Mouse (Mus musculus) kidney, adult 18-20 months (tissue): ENCODE measurements around the gene Slc16a6.
A peak's percentile ranks its signal among the peaks of the same experiment; 100 is the strongest.
"Not testable (repeated sequence)": the region's sequence is repeated elsewhere in the genome, so short reads cannot be mapped to it uniquely, and the experiment has no call there.

Source experiments
- DNase-seq: peaks from one replicate; pipeline ENCODE4 v3.0.0; 2021

Slc16a6 gene

DNA sequence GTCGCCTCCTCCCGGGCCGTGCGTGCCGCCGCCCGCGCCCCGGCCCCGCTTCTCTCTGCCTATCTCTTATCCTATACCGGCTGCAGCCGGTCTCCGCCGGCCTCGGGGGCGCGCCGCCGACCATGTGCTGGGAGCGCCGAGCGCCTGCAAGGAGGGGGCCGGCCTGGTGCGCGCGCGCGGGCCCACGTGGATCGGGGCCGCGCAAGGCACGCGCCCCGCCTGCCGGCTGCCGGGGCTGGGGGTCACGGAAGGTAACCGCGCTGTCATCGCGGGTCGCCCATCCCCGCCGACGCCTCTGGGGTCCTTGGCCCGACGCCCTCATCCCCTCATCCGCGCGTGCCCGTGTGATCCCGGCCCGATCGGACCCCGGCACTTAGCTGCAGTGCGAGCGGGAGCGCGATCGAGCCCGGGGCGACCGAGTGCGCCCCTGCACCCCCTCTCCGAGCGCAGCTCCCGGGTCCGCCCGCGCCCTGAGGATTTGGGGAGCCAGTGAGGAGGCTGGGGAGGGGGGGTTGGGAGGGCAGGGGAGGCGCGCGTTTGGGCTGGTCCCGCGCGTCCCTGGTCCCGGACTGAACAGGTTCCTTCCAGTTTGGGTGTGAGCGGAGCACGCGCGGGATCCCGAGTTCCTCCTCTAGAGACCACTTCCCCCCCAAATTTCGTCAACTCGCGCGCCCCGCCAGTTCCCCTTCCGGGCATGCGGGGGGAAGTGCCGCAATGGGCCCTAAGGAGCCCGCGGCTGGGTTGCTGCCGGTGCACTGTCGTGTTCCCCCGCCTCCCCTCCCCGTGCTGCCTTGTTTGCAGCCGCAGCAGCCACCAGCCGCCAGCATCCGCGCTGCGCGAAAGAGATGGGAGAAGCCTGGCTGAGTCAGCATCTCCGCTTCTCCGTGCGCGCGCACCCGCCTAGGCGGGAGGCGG lies at the start of gene Slc16a6, which contains the start of gene Arsg:
Slc16a6 (minus strand) TSS at position 428 of the 915 bp plus-strand sequence.
Arsg (plus strand) TSS at position 204 of the 915 bp plus-strand sequence.
- DNase-seq = peak; percentile 76

DNA sequence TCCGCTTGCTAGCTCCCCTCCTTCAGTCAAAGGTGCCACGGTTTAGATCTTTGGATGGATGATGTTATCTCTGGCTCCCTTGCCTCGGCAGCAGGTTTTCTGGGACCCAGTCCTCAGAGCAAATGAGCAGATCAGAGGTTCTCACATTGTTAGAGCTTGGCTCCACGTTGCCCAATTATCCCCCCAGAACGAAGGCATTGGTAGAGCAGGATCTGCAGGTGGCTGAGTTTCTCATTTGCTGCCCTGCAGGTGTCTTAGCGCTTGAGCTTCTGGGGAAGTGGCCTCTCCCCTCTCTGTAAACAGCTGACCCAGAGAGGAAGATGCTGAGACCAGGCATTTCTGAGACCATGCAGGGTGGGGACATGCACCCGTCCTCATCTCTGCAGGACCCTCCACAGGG lies 47.6 kb upstream of the Slc16a6 start:
- no peak for DNase-seq

DNA sequence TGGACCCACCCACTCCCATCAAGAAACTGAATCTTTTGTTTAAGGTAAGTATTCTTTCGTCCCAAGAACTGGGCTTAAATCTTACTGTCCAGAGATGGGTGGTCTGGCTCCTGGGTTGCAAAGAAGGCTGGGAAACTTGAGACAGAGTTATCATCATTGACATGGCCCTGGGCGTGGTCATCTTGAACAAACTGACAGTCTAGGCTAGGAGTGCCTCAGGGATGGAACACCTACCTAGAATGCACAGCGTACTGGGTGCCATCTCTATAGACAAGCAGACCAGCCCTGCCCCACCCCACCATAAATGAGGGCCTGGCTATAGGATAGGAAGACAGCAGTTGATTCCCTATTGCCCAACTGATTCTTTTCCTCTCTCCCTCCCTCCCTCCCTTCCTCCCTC lies 44.4 kb upstream of the Slc16a6 start:
- no peak for DNase-seq

DNA sequence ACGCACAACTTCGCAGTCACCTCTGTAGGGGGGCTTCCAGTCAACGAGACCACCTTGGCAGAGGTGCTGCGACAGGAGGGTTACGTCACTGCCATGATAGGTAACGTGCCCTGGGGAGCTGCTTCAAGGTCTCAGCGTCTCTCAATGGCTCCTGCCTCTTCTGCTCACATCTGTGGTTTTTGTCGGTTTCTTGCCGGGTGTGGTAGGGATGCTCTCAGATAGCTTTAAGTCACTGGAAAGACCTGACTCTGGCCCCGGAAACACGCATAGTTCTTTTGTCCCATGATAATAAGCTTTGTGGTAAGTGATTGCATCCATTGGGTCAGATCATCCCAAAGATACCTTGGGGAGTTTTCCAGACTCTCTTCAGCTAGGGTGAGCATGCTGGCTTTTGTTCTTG lies 43.9 kb upstream of the Slc16a6 start:
- DNase-seq = no peak

DNA sequence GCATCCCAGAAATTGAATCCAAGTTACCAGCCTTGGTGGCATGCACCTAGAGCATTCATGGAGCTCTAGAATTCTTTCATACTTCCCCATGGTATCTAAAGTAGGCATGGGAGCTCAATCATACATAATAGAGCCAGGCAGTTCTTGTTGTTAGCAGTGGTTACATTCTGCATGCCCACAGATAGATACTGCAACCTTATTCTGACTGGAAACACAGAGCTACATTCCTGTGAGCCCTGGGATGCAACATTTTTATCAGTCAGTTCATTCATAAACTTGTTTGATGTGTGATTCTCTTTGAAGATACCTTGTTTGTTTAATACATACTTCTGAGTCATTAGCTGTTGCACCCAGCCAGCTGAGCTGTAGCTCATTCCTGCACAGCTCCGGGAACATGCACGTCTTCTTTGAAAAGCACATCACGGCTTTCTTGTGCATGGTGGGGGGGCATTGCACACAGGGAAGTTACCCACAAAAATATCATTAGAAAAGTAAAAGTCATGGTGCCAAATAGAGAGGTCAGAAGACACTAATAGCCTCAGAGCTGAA lies 40.7 kb upstream of the Slc16a6 start:
- DNase-seq = no peak

DNA sequence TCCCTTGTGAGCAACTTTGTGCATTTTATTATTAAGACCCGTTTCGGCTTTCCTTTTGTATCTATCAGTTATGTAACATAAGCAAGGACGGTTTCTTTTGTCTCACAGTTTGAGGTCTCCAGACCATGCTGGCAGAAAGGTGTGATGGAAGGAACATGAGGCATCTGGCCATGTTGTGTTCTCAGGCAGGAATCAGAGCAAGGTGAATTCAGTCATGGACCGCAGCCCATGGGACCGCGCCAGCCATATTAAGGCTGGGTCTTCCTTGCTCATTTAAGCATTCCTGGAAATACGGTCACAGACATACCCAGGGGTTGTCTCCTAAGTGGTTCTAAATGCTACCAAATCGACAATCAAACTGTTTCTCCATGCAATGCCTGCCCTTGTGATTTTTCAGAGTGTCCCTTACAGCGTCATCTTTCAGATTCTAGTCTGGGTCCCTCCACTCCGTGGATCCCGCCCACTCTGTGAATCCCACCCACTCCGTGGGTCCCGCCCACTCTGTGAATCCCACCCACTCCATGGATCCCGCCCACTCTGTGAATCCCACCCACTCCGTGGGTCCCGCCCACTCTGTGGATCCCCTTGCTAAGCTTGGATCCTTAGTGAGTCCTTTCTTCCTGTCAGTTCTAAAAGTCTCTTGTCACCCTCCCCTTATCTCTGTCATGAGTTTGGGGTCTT lies 39.7 kb upstream of the Slc16a6 start:
- DNase-seq = no peak

DNA sequence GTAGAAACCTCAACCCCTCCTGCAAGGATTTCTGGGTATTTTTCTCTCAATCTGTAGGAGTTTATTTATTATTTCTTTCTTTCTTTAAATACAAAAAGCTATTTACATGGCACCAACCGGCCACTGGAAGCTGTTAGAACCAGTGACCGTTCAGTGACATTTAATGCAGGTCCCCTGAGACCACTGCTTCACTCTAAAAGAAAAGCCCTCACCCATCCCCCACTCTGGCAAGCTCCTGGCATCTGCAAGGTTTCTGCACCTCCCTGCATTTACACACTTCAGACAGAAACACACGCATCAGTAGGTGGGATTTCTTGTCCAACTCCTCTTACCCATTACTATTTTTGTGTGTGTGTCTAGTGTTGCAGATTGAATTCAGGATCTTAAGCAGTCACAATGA lies 33.7 kb upstream of the Slc16a6 start:
- DNase-seq = no peak

DNA sequence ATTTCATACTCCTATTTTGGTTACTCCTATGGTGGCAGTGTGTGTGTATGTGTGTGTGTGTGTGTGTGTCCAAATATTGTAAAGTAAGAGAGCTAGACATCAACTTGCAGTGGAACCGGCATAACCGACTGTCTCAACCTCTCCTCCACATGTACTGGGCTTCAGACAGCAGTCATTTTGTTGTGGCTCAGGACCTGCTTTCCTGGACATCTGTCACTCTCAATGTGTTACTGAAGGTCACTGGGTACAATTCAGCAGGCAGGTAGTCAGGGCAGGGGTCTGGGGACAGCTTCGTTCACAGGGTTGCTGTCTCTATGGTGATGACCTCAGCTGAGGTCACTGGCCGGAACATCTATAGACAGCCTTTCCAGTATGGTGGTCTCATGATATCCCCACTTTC lies 32.4 kb upstream of the Slc16a6 start:
- DNase-seq = no peak

DNA sequence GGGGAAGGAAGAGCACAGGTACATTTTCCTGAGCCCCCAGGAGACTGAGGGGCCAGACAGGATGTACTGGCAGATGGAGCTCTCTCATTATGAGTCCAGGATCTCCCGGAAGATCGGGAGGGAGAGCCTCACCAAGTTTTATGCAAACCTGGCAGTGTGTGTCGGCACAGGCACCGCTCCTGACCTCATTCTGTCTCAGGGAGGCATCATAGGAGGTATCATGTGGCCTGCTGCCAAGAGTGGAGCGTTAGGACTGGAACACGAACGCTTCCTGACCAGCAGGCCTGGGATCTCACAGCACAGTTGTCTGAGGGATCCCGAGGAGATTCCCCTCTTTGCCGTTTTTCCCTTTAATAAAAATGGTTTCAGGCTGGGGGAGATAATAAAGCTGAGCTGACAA lies 31.6 kb upstream of the Slc16a6 start:
- DNase-seq = peak; percentile 64

DNA sequence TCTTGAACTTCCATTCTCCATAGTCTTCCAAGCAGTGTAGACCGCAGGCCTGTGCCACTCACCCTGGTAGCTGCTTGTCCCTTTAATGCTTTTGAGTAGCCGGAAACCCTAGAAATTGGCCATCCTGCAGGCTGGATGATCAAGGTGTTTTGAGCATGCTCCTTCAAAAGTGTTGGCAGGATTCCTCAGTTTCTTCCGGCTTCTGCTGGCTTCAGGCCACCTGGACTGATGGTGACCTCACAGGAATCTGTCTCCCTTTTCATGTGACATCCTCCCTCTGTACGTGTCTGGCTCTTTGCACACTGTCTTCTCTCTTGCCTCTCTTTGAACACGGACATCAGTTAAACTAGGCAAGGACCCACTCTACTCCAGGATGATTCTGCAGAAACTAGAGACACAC lies 26.8 kb upstream of the Slc16a6 start:
- DNase-seq = peak; percentile 62

DNA sequence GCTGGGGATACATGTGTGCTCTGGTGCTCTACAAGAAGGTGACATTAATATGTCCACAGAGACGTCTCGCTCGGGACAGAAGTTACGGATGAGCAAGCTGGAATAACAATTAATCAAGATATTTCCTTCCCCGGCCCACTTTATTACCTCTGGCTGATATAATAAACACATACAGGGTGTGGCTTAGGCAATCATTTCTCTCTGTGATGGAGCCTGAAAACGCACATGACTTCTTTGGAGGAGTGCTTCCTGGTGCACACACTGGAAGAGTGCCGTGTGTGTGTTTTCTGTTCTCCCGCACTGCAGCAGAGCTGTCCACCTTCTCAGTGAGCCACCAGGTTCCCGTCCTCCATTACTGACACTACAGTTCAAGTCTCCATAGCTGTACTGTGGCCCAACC lies 24.6 kb upstream of the Slc16a6 start:
- DNase-seq = no peak

DNA sequence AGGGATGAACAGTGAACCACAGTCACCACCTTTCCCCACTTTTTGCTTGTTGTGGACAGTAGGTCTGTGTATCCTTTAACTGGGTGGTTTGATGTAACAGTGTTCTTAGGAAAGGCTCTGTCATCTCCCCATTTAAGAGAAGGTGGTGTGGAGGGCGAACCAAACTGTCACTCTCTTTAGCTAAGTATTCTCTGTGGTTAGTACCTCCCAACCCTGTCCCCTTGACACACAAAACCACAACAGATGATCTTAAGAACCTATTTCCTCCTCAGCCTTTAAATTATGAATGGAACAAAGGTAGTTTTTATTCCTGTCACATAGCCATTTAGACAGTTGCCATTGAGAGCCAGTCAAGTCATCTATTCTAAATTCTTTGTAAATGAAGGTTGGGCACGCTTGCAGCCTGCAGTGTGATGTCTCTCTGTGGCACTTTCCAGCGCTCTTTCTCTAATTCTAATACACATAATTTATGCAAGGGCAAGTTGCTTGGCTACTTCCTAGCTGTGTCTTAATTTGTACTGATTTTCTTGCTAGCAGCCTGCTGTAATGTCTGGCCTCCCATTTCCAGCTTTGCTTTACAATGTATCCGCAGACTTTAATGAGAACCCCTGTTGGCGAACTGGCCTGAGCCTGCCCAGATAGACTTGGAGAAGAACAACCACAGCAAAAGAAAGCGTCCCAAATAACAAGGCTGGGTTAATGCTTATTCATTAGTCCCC lies 23.8 kb upstream of the Slc16a6 start:
- DNase-seq = no peak

DNA sequence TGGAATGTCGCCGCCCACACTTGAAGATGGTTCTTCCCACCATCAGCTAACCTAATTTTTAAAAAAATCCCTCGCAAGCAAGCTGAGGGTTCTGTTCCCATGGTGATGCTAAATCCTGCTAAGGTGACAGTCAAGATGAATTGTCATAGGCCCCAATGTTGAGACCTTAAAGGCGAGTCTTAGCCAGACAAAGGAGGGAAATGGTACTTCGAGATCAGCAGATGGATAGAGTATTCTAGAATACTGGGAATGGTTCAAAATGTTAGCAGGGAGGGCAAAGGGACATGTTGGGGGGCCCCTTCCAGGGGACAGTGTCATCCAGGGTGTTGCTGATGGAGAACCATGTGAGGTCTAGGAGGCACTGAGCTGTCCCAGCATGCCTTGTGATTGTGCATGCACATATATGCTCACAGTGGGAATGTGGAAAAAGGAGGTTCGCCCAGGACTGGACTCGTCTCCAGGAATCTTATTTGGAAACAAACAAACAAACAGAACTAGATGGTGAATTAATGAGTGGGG lies 23.1 kb upstream of the Slc16a6 start:
- DNase-seq = no peak

DNA sequence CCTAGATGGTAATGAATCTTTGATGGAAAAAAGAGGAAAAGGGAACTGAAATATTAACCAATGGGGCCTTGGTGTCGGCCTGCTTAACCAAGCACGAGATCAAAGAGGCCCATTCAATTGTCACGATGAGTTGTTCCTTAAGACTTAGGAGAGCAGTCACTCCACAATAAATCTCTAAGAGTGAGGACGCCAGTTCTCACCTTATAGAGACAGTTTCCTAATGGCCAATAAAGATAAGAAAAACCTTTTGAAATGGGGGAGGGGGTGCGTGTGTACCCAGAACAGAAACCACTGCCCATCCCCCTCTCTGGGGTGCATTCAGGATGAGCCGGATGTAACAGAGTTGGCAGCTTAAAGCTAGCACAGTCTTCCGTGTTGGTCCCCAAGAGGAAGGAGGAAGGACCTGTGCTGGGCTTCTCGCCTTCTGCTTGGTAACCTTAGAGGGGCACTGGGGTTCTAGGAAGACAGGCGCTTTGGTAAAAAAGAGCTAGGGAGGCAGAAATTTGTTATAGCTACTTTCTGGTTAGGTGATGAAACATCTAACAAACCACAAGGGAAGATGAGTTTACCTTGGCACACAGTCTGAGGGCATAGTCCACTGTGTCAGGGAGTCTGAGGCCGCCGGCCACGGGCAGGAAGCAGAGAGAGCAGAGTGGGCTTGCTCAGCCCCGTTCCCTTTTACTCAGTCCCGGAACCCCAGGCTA lies 22.5 kb upstream of the Slc16a6 start:
- peak; percentile 53 for DNase-seq

DNA sequence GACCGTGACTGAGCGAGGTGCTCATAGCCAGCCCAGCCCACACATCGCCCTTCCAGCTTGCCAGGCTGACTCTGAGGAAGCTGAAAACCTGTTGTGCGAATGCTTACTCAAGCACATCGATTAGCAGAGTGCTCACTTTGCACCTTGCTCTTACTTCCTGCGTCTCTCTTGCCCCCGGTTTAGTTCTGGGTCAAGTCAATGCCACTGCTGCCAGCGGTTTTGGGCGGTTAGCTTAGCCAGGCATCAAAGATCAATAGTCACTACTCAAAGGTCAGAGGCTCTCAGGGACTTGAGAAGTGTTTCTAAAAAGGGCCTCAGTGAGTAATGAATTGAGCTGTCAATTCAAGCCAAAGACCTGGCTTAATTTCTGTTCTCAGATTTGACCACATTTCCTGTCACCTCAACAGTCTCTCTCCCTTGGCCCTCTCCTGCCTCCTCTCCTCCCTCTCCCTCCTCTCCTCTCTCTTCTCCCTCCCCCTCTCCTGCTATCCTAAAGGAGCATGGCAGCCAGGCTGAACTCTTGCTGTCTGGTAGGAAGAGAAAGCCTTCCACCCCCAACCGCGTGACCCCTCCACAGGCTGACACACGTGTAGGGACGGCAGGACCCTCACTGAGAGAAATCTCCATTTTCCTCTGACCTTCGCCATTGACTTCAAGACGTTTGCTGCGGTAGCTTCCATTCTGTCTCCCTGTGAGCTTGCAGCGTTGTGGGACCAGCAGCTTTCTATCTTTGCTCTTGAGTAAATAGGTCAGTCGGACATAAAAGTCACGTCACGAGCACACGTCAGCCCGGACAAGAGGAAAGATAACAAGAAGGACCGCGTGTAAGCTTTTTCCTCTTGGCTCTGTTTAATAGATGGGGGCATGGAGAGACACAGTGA lies 21.7 kb upstream of the Slc16a6 start:
- peak; percentile 64 for DNase-seq

DNA sequence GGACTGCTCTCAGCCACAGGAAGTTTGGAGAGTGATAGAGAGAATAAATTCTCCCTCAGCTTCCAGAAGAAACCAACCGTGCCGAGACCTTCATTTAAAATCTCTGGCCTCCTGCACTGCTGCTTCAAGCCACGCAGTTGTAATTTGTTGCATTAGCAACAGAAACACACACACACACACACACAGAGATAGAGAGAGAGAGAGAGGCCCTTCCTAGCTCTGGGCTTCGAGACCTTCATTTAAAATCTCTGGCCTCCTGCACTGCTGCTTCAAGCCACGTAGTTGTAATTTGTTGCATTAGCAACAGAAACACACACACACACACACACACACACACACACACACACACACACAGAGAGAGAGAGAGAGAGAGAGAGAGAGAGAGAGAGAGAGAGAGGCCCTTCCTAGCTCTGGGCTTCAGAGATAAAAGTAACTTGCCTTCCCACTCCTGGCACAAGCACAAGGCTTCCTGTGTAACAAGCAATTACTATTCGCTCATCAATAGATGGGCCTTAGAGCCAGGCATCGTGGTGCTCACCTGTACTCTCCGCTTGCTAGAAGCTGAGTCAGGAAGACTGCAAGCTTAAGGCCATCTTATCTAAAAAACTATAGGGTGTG lies 19.6 kb upstream of the Slc16a6 start:
- DNase-seq = not testable (repeated sequence)

DNA sequence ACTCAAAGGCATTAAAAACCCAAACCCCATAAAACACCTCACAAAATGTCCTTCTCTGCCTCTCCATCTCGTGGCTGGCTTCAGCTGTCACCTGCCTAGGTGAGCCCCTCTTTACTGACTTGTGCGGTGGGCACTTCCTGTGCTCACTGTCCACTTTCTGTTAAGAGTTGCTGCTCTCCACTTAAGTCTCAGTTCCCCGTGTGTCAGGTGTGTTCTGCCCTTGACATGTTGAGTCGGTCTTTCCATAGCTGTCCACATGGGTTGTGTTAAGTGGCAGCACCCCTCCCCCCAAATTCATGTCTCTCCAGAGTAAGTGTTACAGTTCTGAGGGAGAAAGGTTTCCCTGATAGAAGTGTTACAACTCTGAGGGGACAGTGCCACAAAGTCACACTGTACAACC lies 18.4 kb upstream of the Slc16a6 start:
- DNase-seq = no peak

DNA sequence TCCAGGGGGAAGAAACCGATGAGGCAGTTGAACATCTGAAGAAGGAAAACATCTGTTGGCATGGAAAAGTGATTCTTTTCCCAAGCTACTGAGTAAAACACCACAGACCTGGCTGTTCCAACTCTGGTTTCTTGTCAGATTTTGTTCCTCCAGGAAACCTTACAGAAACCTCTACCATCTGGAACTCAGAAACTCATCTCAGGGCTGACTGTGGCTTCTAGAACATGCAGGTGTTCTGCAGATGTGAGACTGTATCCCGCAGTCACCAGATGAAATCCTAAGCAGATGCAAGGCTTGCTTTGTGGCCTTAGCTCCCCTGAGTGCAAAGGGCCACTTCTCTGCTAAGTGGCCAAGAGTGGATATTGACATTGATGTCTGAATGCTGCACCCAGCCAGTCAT lies 16.4 kb upstream of the Slc16a6 start:
- no peak for DNase-seq

DNA sequence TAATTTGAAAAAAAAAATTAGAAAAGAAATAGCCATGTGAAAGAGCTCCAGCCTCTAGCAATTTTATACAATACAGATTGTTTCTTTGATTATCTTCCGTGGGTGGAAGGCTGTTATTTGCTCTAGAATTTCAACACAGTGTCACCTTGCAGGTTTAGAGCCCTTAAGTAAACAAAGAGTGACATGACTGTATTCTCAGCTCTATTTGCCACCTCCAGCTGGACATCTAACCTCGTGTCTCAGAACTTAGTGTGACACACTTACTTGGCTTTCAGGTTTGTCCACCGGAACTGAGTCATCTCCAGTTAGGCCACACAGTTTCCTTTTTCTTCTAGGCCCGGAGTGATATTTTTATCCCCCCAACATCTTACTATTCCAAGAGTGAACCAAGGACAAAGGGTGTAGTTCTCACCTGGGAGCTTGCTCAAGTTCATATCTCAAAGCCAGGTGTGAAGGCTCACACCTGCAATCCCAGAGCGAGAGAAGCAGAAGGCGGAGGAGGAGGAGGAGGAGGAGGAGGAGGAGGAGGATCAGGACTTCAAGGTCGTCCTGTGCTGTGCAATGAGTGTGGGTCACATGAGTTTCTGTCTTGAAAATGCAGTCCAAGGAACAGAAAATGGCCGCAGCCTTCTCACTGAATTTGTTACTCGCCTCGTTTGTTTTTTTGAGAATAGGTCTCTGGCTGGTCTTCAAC lies 14.7 kb upstream of the Slc16a6 start:
- DNase-seq = no peak

DNA sequence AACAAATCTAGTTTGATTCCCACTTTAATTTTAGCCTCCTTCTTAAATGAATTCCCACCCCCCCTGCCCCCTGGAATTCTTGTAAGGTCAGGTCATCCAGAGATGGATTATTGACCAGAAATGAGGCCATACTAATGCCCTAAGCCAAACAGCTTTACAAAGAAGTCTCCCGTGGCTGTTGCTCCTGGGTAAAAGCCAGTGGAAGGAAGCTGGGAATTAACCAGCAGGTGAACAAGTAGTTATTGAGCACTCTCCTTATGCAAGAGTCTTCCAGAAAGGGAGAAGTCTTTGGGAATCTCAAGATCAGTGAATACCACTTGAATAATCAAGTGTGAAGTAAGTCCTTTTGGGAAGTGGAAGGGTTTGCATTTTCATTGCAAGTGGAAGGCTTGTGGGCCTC lies 13.7 kb upstream of the Slc16a6 start:
- no peak for DNase-seq
